Mouse (Mus musculus) heart, postnatal 0 days (tissue): ENCODE data around the gene Nat8l. TPM values are rescaled to one million over a fixed set of nuclear protein-coding genes. Genes with fewer than 3 reads are reported as not detected.

Experiments used
- ATAC-seq: fragments of 200-750 bp; cut with Nextera tagmentation; 2 replicates; pipeline ENCODE4 v1.8.0; 2017; ENCODE audit warnings: low read depth, moderate number of reproducible peaks, moderate library complexity; ENCODE audit not compliant: insufficient read depth
- DNase-seq: peaks from one replicate; pipeline ENCODE4 v3.0.0-alpha.2; 2016; ENCODE audit warnings: low spot score
- H3K27ac ChIP-seq: fragments of 300-500 bp; sonication (generic); 2 replicates; pipeline ENCODE4 v1.5.1; 2014; ENCODE audit warnings: low read depth, mild to moderate bottlenecking
- H3K27me3 ChIP-seq: fragments of 300-500 bp; sonication (generic); 2 replicates; pipeline ENCODE4 v1.6.1; 2014; ENCODE audit warnings: low read length, mixed read lengths; ENCODE audit not compliant: control insufficient read depth, insufficient read depth
- H3K36me3 ChIP-seq: fragments of 300-500 bp; sonication (generic); replicated peaks from 2 replicates; pipeline ENCODE4 v1.6.1; 2014; ENCODE audit warnings: low read length, mixed read lengths; ENCODE audit not compliant: control insufficient read depth, insufficient read depth
- H3K4me1 ChIP-seq: fragments of 300-500 bp; sonication (generic); 2 replicates; pipeline ENCODE4 v1.6.1; 2014; ENCODE audit warnings: antibody characterized with exemption; ENCODE audit not compliant: control insufficient read depth, insufficient read depth
- H3K4me2 ChIP-seq: fragments of 300-500 bp; sonication (generic); 2 replicates; pipeline ENCODE4 v1.6.1; 2014; ENCODE audit warnings: low read depth, mild to moderate bottlenecking, low read length, moderate library complexity
- H3K4me3 ChIP-seq: fragments of 300-500 bp; sonication (generic); 2 replicates; pipeline ENCODE4 v1.5.1; 2014; ENCODE audit warnings: low read depth, low read length
- H3K9ac ChIP-seq: fragments of 300-500 bp; sonication (generic); replicated peaks from 2 replicates; pipeline ENCODE4 v1.6.1; 2014; ENCODE audit warnings: low read depth, low read length, mixed read lengths
- H3K9me3 ChIP-seq: fragments of 300-500 bp; sonication (generic); replicated peaks from 2 replicates; pipeline ENCODE4 v1.6.1; 2016; ENCODE audit warnings: low read length; ENCODE audit not compliant: control insufficient read depth
- CTCF ChIP-seq: IDR thresholded peaks from 2 replicates; pipeline ENCODE4 v1.5.1; 2016; ENCODE audit warnings: antibody characterized with exemption, control low read depth, low read depth
- EP300 ChIP-seq: IDR thresholded peaks from 2 replicates; pipeline ENCODE4 v1.6.1; 2016; ENCODE audit warnings: antibody characterized with exemption, low read depth
- WGBS: fragments of 180-500 bp; shearing (Covaris S2); extraction: QIAGEN DNeasy Blood & Tissue Kit; methylation state at CpG from one replicate; pipeline ENCODE4 v1.1.7; 2014; 5-methylcytosine and 5-hydroxymethylcytosine counted together
- polyA plus RNA-seq: library from polyadenylated mRNA; unstranded; fragments of >200 nt; fragmentation: Nextera tagmentation; extraction: Ambion mirVana; gene quantifications from 2 replicates; pipeline ENCODE4 v1.2.1, GENCODE M21; 2015
- total RNA-seq: library from RNA; depleted of rRNA; stranded (reverse); fragments of >200 nt; gene quantifications from 2 replicates; pipeline ENCODE4 v1.2.3, GENCODE M21; 2014; ENCODE audit warnings: low replicate concordance; rRNA removed

Gene Nat8l
- total and polyA plus RNA-seq, 2 experiments from 2014 or later: 0.33 to 4.3 TPM

GRCm38 (mm10) chr5:34030101-34030500 is 34.3 kb downstream of the Nat8l start:
- Histone ChIP-seq H3K27me3 (no peaks in the 10 kb centered on the region), H3K27ac (no peak overlapping the region), H3K36me3 (no peaks in the 10 kb centered on the region), H3K9me3 (no peaks in the 10 kb centered on the region), H3K4me2 (no peak overlapping the region), H3K9ac (no peak overlapping the region), H3K4me3 (no peak overlapping the region), H3K4me1 (0 out of 2 replicates have a peak, but pooled peaks cover 7% of the 10 kb centered on the region)
- WGBS: 61% methylated on average over 4 of the region's 4 CpGs
- DNase-seq (no peak), ATAC-seq (no peak)
- TF ChIP-seq CTCF (no peak), EP300 (no peak)

GRCm38 (mm10) chr5:34031022-34031421 is 35.2 kb downstream of the Nat8l start:
- Histone ChIP-seq H3K4me1 (0 out of 2 replicates have a peak, but pooled peaks cover 7% of the 10 kb centered on the region), H3K27me3 (no peaks in the 10 kb centered on the region), H3K4me2 (no peak overlapping the region), H3K4me3 (no peak overlapping the region), H3K27ac (no peak overlapping the region), H3K36me3 (no peaks in the 10 kb centered on the region), H3K9me3 (no peaks in the 10 kb centered on the region), H3K9ac (no peak overlapping the region)
- DNase-seq: no peak
- WGBS: 38% methylated on average over 6 of the region's 6 CpGs
- no peak for TF ChIP-seq EP300
- no peak for TF ChIP-seq CTCF
- ATAC-seq: no peak

- Histone ChIP-seq H3K36me3 (no peaks in the 10 kb centered on the region), H3K27ac (no peak overlapping the region), H3K4me3 (no peak overlapping the region), H3K4me1 (0 out of 2 replicates have a peak, but pooled peaks cover 7% of the 10 kb centered on the region), H3K9me3 (no peaks in the 10 kb centered on the region), H3K27me3 (no peaks in the 10 kb centered on the region), H3K4me2 (no peak overlapping the region), H3K9ac (no peak overlapping the region)
- DNase-seq (no peak), ATAC-seq (no peak)
- 53% methylated on average over 3 of the region's 3 CpGs for WGBS
- no peak for TF ChIP-seq EP300
These were observed 36.7 kb downstream of the Nat8l start for GRCm38 (mm10) chr5:34032520-34032919.

Other genes with a start within 250 kb of the Nat8l start
- 34.0 and 36.9 TPM in 2 replicates for gene Letm1, start 213.2 kb upstream of the Nat8l start, total RNA-seq
- gene Letm1, start 213.2 kb upstream of the Nat8l start, polyA plus RNA-seq: 63.6 and 68.1 TPM in 2 replicates
- 11.2 and 27.6 TPM in 2 replicates for gene Nsd2, start 175.3 kb upstream of the Nat8l start, total RNA-seq
- gene Nsd2, start 175.3 kb upstream of the Nat8l start, polyA plus RNA-seq: 11.8 and 13.6 TPM in 2 replicates
- gene Nelfa, start 59.6 kb upstream of the Nat8l start, total RNA-seq: 16.1 and 20.6 TPM in 2 replicates
- gene Nelfa, start 59.6 kb upstream of the Nat8l start, polyA plus RNA-seq: 18.1 and 18.9 TPM in 2 replicates
- gene Gm1673, start 12.6 kb upstream of the Nat8l start, total RNA-seq: 5.6 and 40.2 TPM in 2 replicates
- gene Gm1673, start 12.6 kb upstream of the Nat8l start, polyA plus RNA-seq: 37.3 and 40.8 TPM in 2 replicates
- 0.19 TPM in 1 of 2 replicates, not detected in the other for gene Poln, start 173.5 kb downstream of the Nat8l start, total RNA-seq
- 0.54 and 1.3 TPM in 2 replicates for gene Poln, start 173.5 kb downstream of the Nat8l start, polyA plus RNA-seq
- 5.6 and 17.9 TPM in 2 replicates for gene Haus3, start 173.5 kb downstream of the Nat8l start, total RNA-seq
- gene Haus3, start 173.5 kb downstream of the Nat8l start, polyA plus RNA-seq: 11.4 and 11.6 TPM in 2 replicates
- gene Mxd4, start 191.7 kb downstream of the Nat8l start, total RNA-seq: 104 and 114 TPM in 2 replicates
- 22.5 and 24.5 TPM in 2 replicates for gene Mxd4, start 191.7 kb downstream of the Nat8l start, polyA plus RNA-seq